Mouse (Mus musculus) hindbrain, embryonic 14.5 days (tissue): Measurements from ENCODE around the gene Plcb3. TPM values are rescaled to one million over a fixed set of nuclear protein-coding genes. Genes with fewer than 3 reads are reported as not detected.

Experiments
- ATAC-seq: fragments of 200-750 bp; cut with Nextera tagmentation; 2 replicates; pipeline ENCODE4 v1.8.0; 2017; ENCODE audit warnings: moderate number of reproducible peaks, mild to moderate bottlenecking, moderate TSS enrichment, moderate library complexity; ENCODE audit not compliant: low FRiP score
- DNase-seq: peaks from one replicate; pipeline ENCODE4 v3.0.0-alpha.2; 2015; ENCODE audit warnings: low spot score
- H3K27ac ChIP-seq: fragments of 300-500 bp; sonication (generic); 2 replicates; pipeline ENCODE4 v1.5.1; 2014; ENCODE audit warnings: mild to moderate bottlenecking, moderate library complexity
- H3K27me3 ChIP-seq: fragments of 300-500 bp; sonication (generic); 2 replicates; pipeline ENCODE4 v1.6.1; 2014; ENCODE audit warnings: mild to moderate bottlenecking, low read length, mixed read lengths; ENCODE audit not compliant: control insufficient read depth, insufficient read depth
- H3K36me3 ChIP-seq: fragments of 300-500 bp; sonication (generic); replicated peaks from 2 replicates; pipeline ENCODE4 v1.6.1; 2014; ENCODE audit not compliant: control insufficient read depth, insufficient read depth
- H3K4me1 ChIP-seq: fragments of 300-500 bp; sonication (generic); replicated peaks from 2 replicates; pipeline ENCODE4 v1.6.1; 2014; ENCODE audit warnings: antibody characterized with exemption, low read length, mixed read lengths; ENCODE audit not compliant: control insufficient read depth, insufficient read depth
- H3K4me2 ChIP-seq: fragments of 300-500 bp; sonication (generic); replicated peaks from 2 replicates; pipeline ENCODE4 v1.6.1; 2014; ENCODE audit warnings: mild to moderate bottlenecking, moderate library complexity
- H3K4me3 ChIP-seq: fragments of 300-500 bp; sonication (generic); replicated peaks from 2 replicates; pipeline ENCODE4 v1.5.1; 2014; ENCODE audit warnings: mild to moderate bottlenecking, low read length
- H3K9ac ChIP-seq: fragments of 300-500 bp; sonication (generic); 2 replicates; pipeline ENCODE4 v1.6.1; 2014
- H3K9me3 ChIP-seq: fragments of 300-500 bp; sonication (generic); 2 replicates; pipeline ENCODE4 v1.6.1; 2016; ENCODE audit warnings: low read length; ENCODE audit not compliant: control insufficient read depth
- WGBS: fragments of 180-500 bp; shearing (Covaris S2); extraction: QIAGEN DNeasy Blood & Tissue Kit; methylation state at CpG from one replicate; pipeline ENCODE4 v1.1.7; 2014; 5-methylcytosine and 5-hydroxymethylcytosine counted together
- polyA plus RNA-seq: library from polyadenylated mRNA; unstranded; fragments of >200 nt; fragmentation: Nextera tagmentation; extraction: Ambion mirVana; gene quantifications from 2 replicates; pipeline ENCODE4 v1.2.1, GENCODE M21; 2014

Plcb3 gene
- polyA plus RNA-seq, 1 experiment from 2014 or later = 10.6 TPM

- no peak for DNase-seq
- Histone ChIP-seq H3K4me2 (no peak overlapping the region), H3K9ac (no peak overlapping the region), H3K4me3 (no peak overlapping the region), H3K36me3 (peaks cover 18% of the 10 kb centered on the region), H3K9me3 (no peaks in the 10 kb centered on the region), H3K27me3 (no peaks in the 10 kb centered on the region), H3K27ac (no peak overlapping the region), H3K4me1 (peaks cover 22% of the 10 kb centered on the region)
- ATAC-seq = no peak
- WGBS = 56% methylated on average over 4 of the region's 4 CpGs
These were observed 28.5 kb downstream of the Plcb3 start for GRCm38 (mm10) chr19:6947742-6948141.

GRCm38 (mm10) chr19:6943709-6944108 is 32.6 kb downstream of the Plcb3 start:
- Histone ChIP-seq H3K27me3 (no peaks in the 10 kb centered on the region), H3K9me3 (no peaks in the 10 kb centered on the region), H3K27ac (no peak overlapping the region), H3K4me3 (no peak overlapping the region), H3K36me3 (peaks cover 21% of the 10 kb centered on the region), H3K4me2 (no peak overlapping the region), H3K4me1 (peaks cover 31% of the 10 kb centered on the region), H3K9ac (no peak overlapping the region)
- 93% methylated on average over 6 of the region's 6 CpGs for WGBS
- no peak for ATAC-seq
- no peak for DNase-seq

GRCm38 (mm10) chr19:6942764-6943163 is 33.5 kb downstream of the Plcb3 start:
- peaks cover 32% of the 10 kb centered on the region for H3K4me1 ChIP-seq
- peaks cover 25% of the 10 kb centered on the region for H3K36me3 ChIP-seq
- ATAC-seq (no peak), DNase-seq (no peak)
- peak overlapping the region; percentile 83 for H3K9ac ChIP-seq
- no peaks in the 10 kb centered on the region for H3K9me3 ChIP-seq
- peak overlapping the region; percentile 90 for H3K27ac ChIP-seq
- H3K4me2 ChIP-seq = peak overlapping the region; percentile 100
- H3K27me3 ChIP-seq = no peaks in the 10 kb centered on the region
- WGBS = 24% methylated on average over 5 of the region's 5 CpGs
- H3K4me3 ChIP-seq = peak overlapping the region; percentile 58

GRCm38 (mm10) chr19:6942249-6942691 is 34.0 kb downstream of the Plcb3 start, which contains the start of gene Gpr137:
TSS of gene Gpr137 (minus strand) at chr19:6942480.
- Histone ChIP-seq H3K9me3 (no peaks in the 10 kb centered on the region), H3K9ac (peak within 1 kb of the TSS; percentile 83), H3K27ac (peak within 1 kb of the TSS; percentile 90), H3K36me3 (peaks cover 25% of the 10 kb centered on the region), H3K4me1 (peaks cover 32% of the 10 kb centered on the region), H3K4me2 (peak within 1 kb of the TSS; percentile 100), H3K27me3 (no peaks in the 10 kb centered on the region), H3K4me3 (peak within 1 kb of the TSS; percentile 58)
- DNase-seq (peak; percentile 82), ATAC-seq (peak; percentile 80)
- under 1% methylated on average over 27 of the region's 27 CpGs for WGBS

GRCm38 (mm10) chr19:6941372-6942248 is 34.7 kb downstream of the Plcb3 start, which contains the start of gene Bad:
TSS of gene Bad (plus strand) at chr19:6941861.
- Histone ChIP-seq H3K36me3 (peaks cover 21% of the 10 kb centered on the region), H3K9ac (peak within 1 kb of the TSS; percentile 83), H3K9me3 (no peaks in the 10 kb centered on the region), H3K4me3 (peak within 1 kb of the TSS; percentile 58), H3K27me3 (no peaks in the 10 kb centered on the region), H3K27ac (peak within 1 kb of the TSS; percentile 90), H3K4me2 (peak within 1 kb of the TSS; percentile 100), H3K4me1 (peaks cover 32% of the 10 kb centered on the region)
- DNase-seq (peak; percentile 99), ATAC-seq (peak; percentile 82)
- WGBS = under 1% methylated on average over 83 of the region's 83 CpGs

GRCm38 (mm10) chr19:6940396-6941351 is 35.6 kb downstream of the Plcb3 start:
- no peaks in the 10 kb centered on the region for H3K9me3 ChIP-seq
- ATAC-seq (peak; percentile 10), DNase-seq (no peak)
- WGBS = 24% methylated on average over 23 of the region's 29 CpGs
- H3K4me1 ChIP-seq = peaks cover 32% of the 10 kb centered on the region
- peak overlapping the region; percentile 90; the same call in 1 of the 2 replicates for H3K27ac ChIP-seq
- peaks cover 9% of the 10 kb centered on the region for H3K27me3 ChIP-seq
- peak overlapping the region; percentile 100 for H3K4me2 ChIP-seq
- peaks cover 17% of the 10 kb centered on the region for H3K36me3 ChIP-seq
- H3K9ac ChIP-seq = peak overlapping the region; percentile 83
- H3K4me3 ChIP-seq = peak overlapping the region; percentile 58

- Histone ChIP-seq H3K27me3 (peaks cover 20% of the 10 kb centered on the region), H3K4me3 (no peak overlapping the region), H3K9me3 (no peaks in the 10 kb centered on the region), H3K9ac (peak overlapping the region; percentile 83), H3K36me3 (0 out of 2 replicates have a peak, but pooled peaks cover 7% of the 10 kb centered on the region), H3K27ac (no peak overlapping the region), H3K4me2 (peak overlapping the region; percentile 100), H3K4me1 (peaks cover 34% of the 10 kb centered on the region)
- ATAC-seq (no peak), DNase-seq (no peak)
- whole genome bisulfite sequencing = 91% methylated on average over 20 of the region's 20 CpGs
These were observed 36.9 kb downstream of the Plcb3 start for GRCm38 (mm10) chr19:6939106-6940002.
